Mouse (Mus musculus): Measurements from ENCODE around the gene Tmem202. TPM values are rescaled to one million over a fixed set of nuclear protein-coding genes. Genes with fewer than 3 reads are reported as not detected.

The Tmem202 gene
- polyA plus RNA-seq, 1 experiment from 2014 or later: 0.09 TPM

GRCm38 (mm10) chr9:59482419-59482818 is 57.2 kb downstream of the Tmem202 start:
- peak; percentile 13 for DNase-seq (ENCODE audit: low spot score)

GRCm38 (mm10) chr9:59476617-59477016 is 63.0 kb downstream of the Tmem202 start:
- Histone ChIP-seq H3K27me3 (ENCODE audit: low read depth, poor library complexity, severe bottlenecking) (no peaks in the 10 kb centered on the region), H3K9me3 (replicated peaks) (no peaks in the 10 kb centered on the region), H3K4me1 (no peaks in the 10 kb centered on the region), H3K36me3 (peaks cover 40% of the 10 kb centered on the region), H3K27ac (replicated peaks) (no peak overlapping the region), H3K4me3 (no peak overlapping the region)
- 91% methylated on average over 2 of the region's 2 CpGs for WGBS
- DNase-seq (ENCODE audit: low spot score): no peak

More at GRCm38 (mm10) chr9:59482419-59482818, 57.2 kb downstream of the Tmem202 start:
- no peaks in the 10 kb centered on the region for H3K27me3 ChIP-seq (ENCODE audit: low read depth, poor library complexity, severe bottlenecking)
- no peaks in the 10 kb centered on the region for H3K9me3 ChIP-seq (replicated peaks)
- WGBS: 21% methylated on average over 1 of the region's 1 CpGs
- H3K4me1 ChIP-seq: peaks cover 32% of the 10 kb centered on the region
- H3K4me3 ChIP-seq: no peak overlapping the region
- H3K36me3 ChIP-seq: peaks cover 13% of the 10 kb centered on the region
- no peak overlapping the region for H3K27ac ChIP-seq (replicated peaks)

- 84% methylated on average over 1 of the region's 1 CpGs for WGBS
- no peak for DNase-seq (ENCODE audit: low spot score)
- Histone ChIP-seq H3K4me1 (no peaks in the 10 kb centered on the region), H3K4me3 (no peak overlapping the region), H3K27ac (replicated peaks) (no peak overlapping the region), H3K27me3 (ENCODE audit: low read depth, poor library complexity, severe bottlenecking) (no peaks in the 10 kb centered on the region), H3K36me3 (peaks cover 44% of the 10 kb centered on the region), H3K9me3 (replicated peaks) (no peaks in the 10 kb centered on the region)
These were observed 64.8 kb downstream of the Tmem202 start for GRCm38 (mm10) chr9:59474838-59475237.

GRCm38 (mm10) chr9:59473171-59473570 is 66.5 kb downstream of the Tmem202 start:
- Histone ChIP-seq H3K27me3 (ENCODE audit: low read depth, poor library complexity, severe bottlenecking) (no peaks in the 10 kb centered on the region), H3K4me1 (no peaks in the 10 kb centered on the region), H3K36me3 (peaks cover 41% of the 10 kb centered on the region), H3K27ac (replicated peaks) (no peak overlapping the region), H3K9me3 (replicated peaks) (no peaks in the 10 kb centered on the region), H3K4me3 (no peak overlapping the region)
- 91% methylated on average over 2 of the region's 2 CpGs for WGBS
- no peak for DNase-seq (ENCODE audit: low spot score)

GRCm38 (mm10) chr9:59469446-59469845 is 70.2 kb downstream of the Tmem202 start:
- H3K4me1 ChIP-seq: no peaks in the 10 kb centered on the region
- no peaks in the 10 kb centered on the region for H3K9me3 ChIP-seq (replicated peaks)
- no peaks in the 10 kb centered on the region for H3K27me3 ChIP-seq (ENCODE audit: low read depth, poor library complexity, severe bottlenecking)
- no peak overlapping the region for H3K4me3 ChIP-seq
- no peak for DNase-seq (ENCODE audit: low spot score)
- WGBS: 98% methylated on average over 1 of the region's 1 CpGs
- H3K36me3 ChIP-seq: peaks cover 31% of the 10 kb centered on the region
- H3K27ac ChIP-seq (replicated peaks): no peak overlapping the region

Other genes with a start within 250 kb of the Tmem202 start
- gene Adpgk, start 248.3 kb downstream of the Tmem202 start, polyA plus RNA-seq (2016; fragmentation: Nextera tagmentation; extraction: Ambion mirVana): 40.0 TPM in 2 replicates
- gene Bbs4, start 186.3 kb downstream of the Tmem202 start, polyA plus RNA-seq (2016; fragmentation: Nextera tagmentation; extraction: Ambion mirVana): 22.6 and 22.8 TPM in 2 replicates
- 14.1 and 14.4 TPM in 2 replicates for gene Arih1, start 53.2 kb downstream of the Tmem202 start, polyA plus RNA-seq (2016; fragmentation: Nextera tagmentation; extraction: Ambion mirVana)
- gene Hexa, start 307 bp downstream of the Tmem202 start, polyA plus RNA-seq (2016; fragmentation: Nextera tagmentation; extraction: Ambion mirVana): 50.4 and 51.2 TPM in 2 replicates
- gene Celf6, start 38.1 kb upstream of the Tmem202 start, polyA plus RNA-seq (2016; fragmentation: Nextera tagmentation; extraction: Ambion mirVana): 4.4 and 8.2 TPM in 2 replicates
- 46.5 and 70.8 TPM in 2 replicates for gene Parp6, start 77.4 kb upstream of the Tmem202 start, polyA plus RNA-seq (2016; fragmentation: Nextera tagmentation; extraction: Ambion mirVana)
- gene Pkm, start 116.5 kb upstream of the Tmem202 start, polyA plus RNA-seq (2016; fragmentation: Nextera tagmentation; extraction: Ambion mirVana): 2,767 and 3,271 TPM in 2 replicates
- 0.11 and 0.14 TPM in 2 replicates for gene Gramd2, start 140.3 kb upstream of the Tmem202 start, polyA plus RNA-seq (2016; fragmentation: Nextera tagmentation; extraction: Ambion mirVana)
- 21.7 and 22.0 TPM in 2 replicates for gene Senp8, start 210.9 kb upstream of the Tmem202 start, polyA plus RNA-seq (2016; fragmentation: Nextera tagmentation; extraction: Ambion mirVana)
- 10.4 and 12.6 TPM in 2 replicates for gene Myo9a, start 211.0 kb upstream of the Tmem202 start, polyA plus RNA-seq (2016; fragmentation: Nextera tagmentation; extraction: Ambion mirVana)